Mouse (Mus musculus): ENCODE measurements around the gene Blcap. TPM values are rescaled to one million over a fixed set of nuclear protein-coding genes. Genes with fewer than 3 reads are reported as not detected.

Blcap gene
- polyA plus RNA-seq, 1 experiment from 2014 or later, result 161 TPM

- no peaks in the 10 kb centered on the region for H3K27me3 ChIP-seq
- peak overlapping the region; percentile 70; the same call in 1 of the 2 replicates for H3K27ac ChIP-seq
- peaks cover 37% of the 10 kb centered on the region for H3K9me3 ChIP-seq (replicated peaks)
- H3K4me2 ChIP-seq, result no peak overlapping the region
- 72% methylated on average over 9 of the region's 9 CpGs for whole genome bisulfite sequencing
- peaks cover 38% of the 10 kb centered on the region for H3K4me1 ChIP-seq
- H3K9ac ChIP-seq, result no peak overlapping the region
- H3K36me3 ChIP-seq (ENCODE audit: poor library complexity, severe bottlenecking), result peaks cover 69% of the 10 kb centered on the region
- H3K4me3 ChIP-seq, result no peak overlapping the region
- no peak for ATAC-seq
Observed at GRCm38 (mm10) chr2:157558051-157558450, 13.0 kb downstream of the Blcap start.

- H3K9ac ChIP-seq, result no peak overlapping the region
- H3K27me3 ChIP-seq, result no peaks in the 10 kb centered on the region
- peaks cover 50% of the 10 kb centered on the region for H3K36me3 ChIP-seq (ENCODE audit: poor library complexity, severe bottlenecking)
- no peak overlapping the region for H3K4me2 ChIP-seq
- 66% methylated on average over 5 of the region's 5 CpGs for WGBS
- H3K27ac ChIP-seq, result no peak overlapping the region
- H3K4me3 ChIP-seq, result no peak overlapping the region
- peaks cover 31% of the 10 kb centered on the region for H3K9me3 ChIP-seq (replicated peaks)
- no peak for ATAC-seq
- peaks cover 45% of the 10 kb centered on the region for H3K4me1 ChIP-seq
Observed at GRCm38 (mm10) chr2:157556074-157556698, 14.9 kb downstream of the Blcap start.

GRCm38 (mm10) chr2:157552158-157552886 is 18.8 kb downstream of the Blcap start:
- 73% methylated on average over 10 of the region's 10 CpGs for WGBS
- no peak overlapping the region for H3K4me3 ChIP-seq
- no peak overlapping the region for H3K4me2 ChIP-seq
- peaks cover 32% of the 10 kb centered on the region for H3K36me3 ChIP-seq (ENCODE audit: poor library complexity, severe bottlenecking)
- peak overlapping the region; percentile 11; the same call in 1 of the 2 replicates for H3K27ac ChIP-seq
- no peak for ATAC-seq
- H3K9ac ChIP-seq, result no peak overlapping the region
- no peaks in the 10 kb centered on the region for H3K27me3 ChIP-seq
- H3K9me3 ChIP-seq (replicated peaks), result no peaks in the 10 kb centered on the region
- peaks cover 33% of the 10 kb centered on the region; the same call in 1 of the 2 replicates for H3K4me1 ChIP-seq

GRCm38 (mm10) chr2:157550292-157550691 is 20.8 kb downstream of the Blcap start:
- no peak overlapping the region for H3K4me2 ChIP-seq
- H3K36me3 ChIP-seq (ENCODE audit: poor library complexity, severe bottlenecking), result peaks cover 26% of the 10 kb centered on the region
- no peaks in the 10 kb centered on the region for H3K27me3 ChIP-seq
- H3K27ac ChIP-seq, result no peak overlapping the region
- H3K9me3 ChIP-seq (replicated peaks), result no peaks in the 10 kb centered on the region
- no peak overlapping the region for H3K4me3 ChIP-seq
- WGBS, result 95% methylated on average over 4 of the region's 4 CpGs
- no peak for ATAC-seq
- peaks cover 48% of the 10 kb centered on the region for H3K4me1 ChIP-seq
- no peak overlapping the region for H3K9ac ChIP-seq

- ATAC-seq, result no peak
- Histone ChIP-seq H3K4me3 (no peak overlapping the region), H3K4me2 (no peak overlapping the region), H3K9ac (no peak overlapping the region), H3K4me1 (peaks cover 54% of the 10 kb centered on the region), H3K27me3 (no peaks in the 10 kb centered on the region), H3K9me3 (replicated peaks) (no peaks in the 10 kb centered on the region), H3K27ac (no peak overlapping the region; the same call in 1 of the 2 replicates), H3K36me3 (ENCODE audit: poor library complexity, severe bottlenecking) (peaks cover 26% of the 10 kb centered on the region)
Observed at GRCm38 (mm10) chr2:157546686-157547085, 24.4 kb downstream of the Blcap start.

- peak overlapping the region; percentile 1; the same call in 1 of the 2 replicates for H3K9ac ChIP-seq
- H3K4me2 ChIP-seq, result peak overlapping the region; percentile 15; the same call in 1 of the 2 replicates
- H3K9me3 ChIP-seq (replicated peaks), result no peaks in the 10 kb centered on the region
- H3K27me3 ChIP-seq, result no peaks in the 10 kb centered on the region
- WGBS, result 22% methylated on average over 9 of the region's 9 CpGs
- peak overlapping the region; percentile 58 for H3K27ac ChIP-seq
- no peak overlapping the region for H3K4me3 ChIP-seq
- peaks cover 73% of the 10 kb centered on the region for H3K4me1 ChIP-seq
- peaks cover 25% of the 10 kb centered on the region for H3K36me3 ChIP-seq (ENCODE audit: poor library complexity, severe bottlenecking)
- ATAC-seq, result peak; percentile 48
Observed at GRCm38 (mm10) chr2:157544333-157544888, 26.7 kb downstream of the Blcap start.

- Histone ChIP-seq H3K27me3 (peaks cover 10% of the 10 kb centered on the region), H3K9ac (no peak overlapping the region), H3K4me1 (peaks cover 82% of the 10 kb centered on the region), H3K9me3 (replicated peaks) (no peaks in the 10 kb centered on the region), H3K36me3 (ENCODE audit: poor library complexity, severe bottlenecking) (peaks cover 10% of the 10 kb centered on the region), H3K4me2 (peak overlapping the region; percentile 42; the same call in 1 of the 2 replicates), H3K4me3 (no peak overlapping the region), H3K27ac (peak overlapping the region; percentile 80)
- WGBS, result 15% methylated on average over 4 of the region's 4 CpGs
- ATAC-seq, result no peak
Observed at GRCm38 (mm10) chr2:157542415-157542814, 28.7 kb downstream of the Blcap start.

GRCm38 (mm10) chr2:157541631-157542030 is 29.4 kb downstream of the Blcap start:
- H3K27me3 ChIP-seq, result peaks cover 10% of the 10 kb centered on the region
- ATAC-seq, result no peak
- no peaks in the 10 kb centered on the region for H3K9me3 ChIP-seq (replicated peaks)
- H3K27ac ChIP-seq, result peak overlapping the region; percentile 80
- H3K9ac ChIP-seq, result peak overlapping the region; percentile 40; the same call in 1 of the 2 replicates
- peak overlapping the region; percentile 42 for H3K4me2 ChIP-seq
- peaks cover 84% of the 10 kb centered on the region for H3K4me1 ChIP-seq
- no peak overlapping the region for H3K4me3 ChIP-seq
- WGBS, result 17% methylated on average over 8 of the region's 8 CpGs
- H3K36me3 ChIP-seq (ENCODE audit: poor library complexity, severe bottlenecking), result peaks cover 2% of the 10 kb centered on the region

- Histone ChIP-seq H3K9ac (peak overlapping the region; percentile 40; the same call in 1 of the 2 replicates), H3K4me3 (no peak overlapping the region), H3K27me3 (peaks cover 10% of the 10 kb centered on the region), H3K4me2 (peak overlapping the region; percentile 42), H3K27ac (peak overlapping the region; percentile 80), H3K4me1 (peaks cover 83% of the 10 kb centered on the region), H3K36me3 (ENCODE audit: poor library complexity, severe bottlenecking) (no peaks in the 10 kb centered on the region), H3K9me3 (replicated peaks) (no peaks in the 10 kb centered on the region)
- ATAC-seq, result no peak; the same call in 1 of the 2 replicates
- WGBS, result 5% methylated on average over 9 of the region's 9 CpGs
Observed at GRCm38 (mm10) chr2:157540953-157541569, 30.0 kb downstream of the Blcap start.

GRCm38 (mm10) chr2:157540073-157540952 is 30.8 kb downstream of the Blcap start:
- peak overlapping the region; percentile 42 for H3K4me2 ChIP-seq
- WGBS, result 22% methylated on average over 24 of the region's 24 CpGs
- peaks cover 10% of the 10 kb centered on the region for H3K27me3 ChIP-seq
- H3K4me3 ChIP-seq, result no peak overlapping the region
- H3K4me1 ChIP-seq, result peaks cover 76% of the 10 kb centered on the region
- H3K9ac ChIP-seq, result peak overlapping the region; percentile 40
- no peaks in the 10 kb centered on the region for H3K36me3 ChIP-seq (ENCODE audit: poor library complexity, severe bottlenecking)
- H3K9me3 ChIP-seq (replicated peaks), result no peaks in the 10 kb centered on the region
- ATAC-seq, result no peak
- H3K27ac ChIP-seq, result peak overlapping the region; percentile 80

GRCm38 (mm10) chr2:157537118-157537517 is 34.0 kb downstream of the Blcap start:
- 18% methylated on average over 7 of the region's 7 CpGs for WGBS

More at GRCm38 (mm10) chr2:157537118-157537517, 34.0 kb downstream of the Blcap start:
- no peak overlapping the region for H3K9ac ChIP-seq
- no peaks in the 10 kb centered on the region for H3K9me3 ChIP-seq (replicated peaks)
- no peaks in the 10 kb centered on the region for H3K36me3 ChIP-seq (ENCODE audit: poor library complexity, severe bottlenecking)
- no peak overlapping the region for H3K4me3 ChIP-seq
- H3K4me2 ChIP-seq, result no peak overlapping the region
- peaks cover 58% of the 10 kb centered on the region for H3K4me1 ChIP-seq
- peak overlapping the region; percentile 80 for H3K27ac ChIP-seq
- ATAC-seq, result 0 out of 2 replicates have a peak, but pooled peaks have one; percentile 14
- peaks cover 22% of the 10 kb centered on the region for H3K27me3 ChIP-seq
